Mouse (Mus musculus): Measurements from ENCODE around the gene Gm10203.

- TF ChIP-seq POLR2A (IDR thresholded peaks at IDR 0.05; ENCODE audit: borderline replicate concordance, insufficient read depth, low read length) (no peak), CTCF (IDR thresholded peaks at IDR 0.05; ENCODE audit: borderline replicate concordance, insufficient read depth, low read depth, low read length) (no peak)
Measured at GRCm38 (mm10) chr6:149116992-149117391, 13.0 kb upstream of the Gm10203 start.
